Mouse (Mus musculus) lung, embryonic 16.5 days (tissue): Measurements from ENCODE around the gene Plpp6. TPM values are rescaled to one million over a fixed set of nuclear protein-coding genes. Genes with fewer than 3 reads are reported as not detected.

Experiments
- ATAC-seq: fragments of 200-750 bp; cut with Nextera tagmentation; 2 replicates; pipeline ENCODE4 v1.8.0; 2017; ENCODE audit warnings: low read depth, mild to moderate bottlenecking, moderate library complexity
- H3K27ac ChIP-seq: fragments of 300-500 bp; sonication (generic); 2 replicates; pipeline ENCODE4 v1.5.1; 2014; ENCODE audit warnings: mild to moderate bottlenecking, control low read depth, low read length
- H3K27me3 ChIP-seq: fragments of 300-500 bp; sonication (generic); 2 replicates; pipeline ENCODE4 v1.6.1; 2014; ENCODE audit warnings: low read depth, low read length, mixed read lengths; ENCODE audit not compliant: control insufficient read depth, insufficient read depth
- H3K36me3 ChIP-seq: fragments of 300-500 bp; sonication (generic); 2 replicates; pipeline ENCODE4 v1.6.1; 2014; ENCODE audit warnings: low read length; ENCODE audit not compliant: control insufficient read depth, insufficient read depth
- H3K4me1 ChIP-seq: fragments of 300-500 bp; sonication (generic); replicated peaks from 2 replicates; pipeline ENCODE4 v1.6.1; 2014; ENCODE audit warnings: low read length, mixed read lengths; ENCODE audit not compliant: control insufficient read depth, insufficient read depth
- H3K4me2 ChIP-seq: fragments of 300-500 bp; sonication (generic); 2 replicates; pipeline ENCODE4 v1.6.1; 2014; ENCODE audit warnings: low read depth, low read length, control low read depth
- H3K4me3 ChIP-seq: fragments of 300-500 bp; sonication (generic); 2 replicates; pipeline ENCODE4 v1.5.1; 2014; ENCODE audit warnings: mild to moderate bottlenecking, low read length, control low read depth
- H3K9ac ChIP-seq: fragments of 300-500 bp; sonication (generic); 2 replicates; pipeline ENCODE4 v1.6.1; 2014; ENCODE audit warnings: low read length, control low read depth
- H3K9me3 ChIP-seq: fragments of 300-500 bp; sonication (generic); 2 replicates; pipeline ENCODE4 v1.6.1; 2016; ENCODE audit warnings: low read length; ENCODE audit not compliant: control insufficient read depth
- WGBS: fragments of 180-500 bp; shearing (Covaris S2); extraction: QIAGEN DNeasy Blood & Tissue Kit; methylation state at CpG from one replicate; pipeline ENCODE4 v1.1.7; 2014; 5-methylcytosine and 5-hydroxymethylcytosine counted together
- polyA plus RNA-seq: library from polyadenylated mRNA; unstranded; fragments of >200 nt; fragmentation: Nextera tagmentation; extraction: Ambion mirVana; gene quantifications from 2 replicates; pipeline ENCODE4 v1.2.1, GENCODE M21; 2015

The Plpp6 gene
- polyA plus RNA-seq, 1 experiment from 2014 or later: 6.7 TPM

DNA sequence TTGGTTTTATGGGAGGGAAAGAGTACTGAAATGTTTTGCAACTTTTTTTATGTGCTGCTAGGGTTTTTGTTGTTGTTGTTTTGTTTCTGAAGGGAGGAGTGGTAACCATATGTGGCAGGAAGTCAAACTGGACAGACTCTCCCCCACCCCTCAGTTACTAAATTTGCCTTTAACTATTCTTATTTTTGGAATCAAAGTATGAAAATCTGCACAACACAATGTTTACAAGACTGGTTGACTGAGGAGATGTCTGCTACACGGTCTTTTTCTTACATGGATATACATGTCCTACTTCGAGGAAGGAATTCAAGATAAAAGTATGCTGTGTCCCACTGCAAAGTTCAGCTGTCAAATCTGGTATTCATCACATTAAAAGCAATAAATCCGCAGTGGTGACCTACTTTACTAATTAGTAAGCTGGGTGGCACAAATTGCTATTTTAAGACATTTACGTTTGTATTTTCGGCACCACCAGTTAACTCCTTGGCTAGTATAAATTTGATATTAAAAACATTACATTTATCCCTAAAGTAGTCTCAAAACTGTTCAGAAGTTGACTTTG is 52.5 kb downstream of the Plpp6 start:
- 74% methylated on average over 5 of the region's 5 CpGs for WGBS
- no peak overlapping the region for H3K4me2 ChIP-seq
- no peak overlapping the region for H3K9ac ChIP-seq
- no peak overlapping the region for H3K27ac ChIP-seq
- H3K36me3 ChIP-seq: peaks cover 28% of the 10 kb centered on the region
- no peaks in the 10 kb centered on the region for H3K9me3 ChIP-seq
- ATAC-seq: no peak
- H3K4me3 ChIP-seq: no peak overlapping the region
- H3K4me1 ChIP-seq: no peaks in the 10 kb centered on the region
- no peaks in the 10 kb centered on the region for H3K27me3 ChIP-seq

Other genes starting within 250 kb of the Plpp6 start
- 4.8 TPM in 2 replicates for gene Slc1a1, start 128.9 kb upstream of the Plpp6 start, polyA plus RNA-seq
- 2.7 and 3.1 TPM in 2 replicates for gene 4430402I18Rik, start 3.8 kb downstream of the Plpp6 start, polyA plus RNA-seq
- gene Cdc37l1, start 26.4 kb downstream of the Plpp6 start, polyA plus RNA-seq: 36.6 and 37.2 TPM in 2 replicates
- gene Ak3, start 84.0 kb downstream of the Plpp6 start, polyA plus RNA-seq: 79.7 and 80.8 TPM in 2 replicates
- 36.8 and 40.2 TPM in 2 replicates for gene Rcl1, start 137.4 kb downstream of the Plpp6 start, polyA plus RNA-seq